Mouse (Mus musculus): ENCODE results near the gene Elavl3. TPM values are rescaled to one million over a fixed set of nuclear protein-coding genes. Genes with fewer than 3 reads are reported as not detected.

Elavl3 gene
- polyA plus RNA-seq, 1 experiment from 2014 or later = 69.1 TPM

GRCm38 (mm10) chr9:22066433-22066832, 14.6 kb upstream of the Elavl3 start:
- Histone ChIP-seq H3K9me3 (ENCODE audit: control insufficient read depth, low read length) (no peaks in the 10 kb centered on the region), H3K36me3 (ENCODE audit: control insufficient read depth, insufficient read depth, low read length) (peaks cover 18% of the 10 kb centered on the region), H3K4me1 (ENCODE audit: control insufficient read depth, insufficient read depth, low read length) (0 out of 2 replicates have a peak, but pooled peaks cover 2% of the 10 kb centered on the region), H3K27ac (ENCODE audit: low read depth, low read length) (no peak overlapping the region), H3K27me3 (ENCODE audit: control insufficient read depth, insufficient read depth, low read length) (no peaks in the 10 kb centered on the region), H3K9ac (ENCODE audit: low read length) (no peak overlapping the region), H3K4me2 (ENCODE audit: low read depth) (no peak overlapping the region), H3K4me3 (ENCODE audit: low read depth, low read length) (no peak overlapping the region)
- ATAC-seq (ENCODE audit: insufficient read depth, low FRiP score, low TSS enrichment) (no peak), DNase-seq (ENCODE audit: low spot score) (peak; percentile 42)
- WGBS = 81% methylated on average over 3 of the region's 3 CpGs

GRCm38 (mm10) chr9:22065642-22066041, 13.8 kb upstream of the Elavl3 start:
- H3K4me1 ChIP-seq (ENCODE audit: control insufficient read depth, insufficient read depth, low read length) = 0 out of 2 replicates have a peak, but pooled peaks cover 2% of the 10 kb centered on the region
- H3K27ac ChIP-seq (ENCODE audit: low read depth, low read length) = no peak overlapping the region
- 96% methylated on average over 11 of the region's 11 CpGs for WGBS
- no peak overlapping the region for H3K4me3 ChIP-seq (ENCODE audit: low read depth, low read length)
- H3K9me3 ChIP-seq (ENCODE audit: control insufficient read depth, low read length) = no peaks in the 10 kb centered on the region
- no peak overlapping the region for H3K4me2 ChIP-seq (ENCODE audit: low read depth)
- H3K36me3 ChIP-seq (ENCODE audit: control insufficient read depth, insufficient read depth, low read length) = peaks cover 20% of the 10 kb centered on the region
- ATAC-seq (ENCODE audit: insufficient read depth, low FRiP score, low TSS enrichment) (no peak), DNase-seq (ENCODE audit: low spot score) (no peak)
- no peaks in the 10 kb centered on the region for H3K27me3 ChIP-seq (ENCODE audit: control insufficient read depth, insufficient read depth, low read length)
- no peak overlapping the region for H3K9ac ChIP-seq (ENCODE audit: low read length)

GRCm38 (mm10) chr9:22064341-22064740, 12.5 kb upstream of the Elavl3 start:
- Histone ChIP-seq H3K4me3 (ENCODE audit: low read depth, low read length) (no peak overlapping the region), H3K4me1 (ENCODE audit: control insufficient read depth, insufficient read depth, low read length) (no peaks in the 10 kb centered on the region), H3K36me3 (ENCODE audit: control insufficient read depth, insufficient read depth, low read length) (peaks cover 20% of the 10 kb centered on the region), H3K4me2 (ENCODE audit: low read depth) (no peak overlapping the region), H3K27me3 (ENCODE audit: control insufficient read depth, insufficient read depth, low read length) (no peaks in the 10 kb centered on the region), H3K9ac (ENCODE audit: low read length) (no peak overlapping the region), H3K27ac (ENCODE audit: low read depth, low read length) (no peak overlapping the region), H3K9me3 (ENCODE audit: control insufficient read depth, low read length) (no peaks in the 10 kb centered on the region)
- DNase-seq (ENCODE audit: low spot score) (no peak), ATAC-seq (ENCODE audit: insufficient read depth, low FRiP score, low TSS enrichment) (no peak)
- WGBS = 92% methylated on average over 3 of the region's 3 CpGs

- H3K9me3 ChIP-seq (ENCODE audit: control insufficient read depth, low read length) = no peaks in the 10 kb centered on the region
- H3K9ac ChIP-seq (ENCODE audit: low read length) = no peak overlapping the region
- no peak overlapping the region for H3K4me3 ChIP-seq (ENCODE audit: low read depth, low read length)
- DNase-seq (ENCODE audit: low spot score) = no peak
- H3K27me3 ChIP-seq (ENCODE audit: control insufficient read depth, insufficient read depth, low read length) = no peaks in the 10 kb centered on the region
- H3K4me2 ChIP-seq (ENCODE audit: low read depth) = no peak overlapping the region
- peaks cover 27% of the 10 kb centered on the region for H3K36me3 ChIP-seq (ENCODE audit: control insufficient read depth, insufficient read depth, low read length)
- H3K4me1 ChIP-seq (ENCODE audit: control insufficient read depth, insufficient read depth, low read length) = no peaks in the 10 kb centered on the region
- no peak for ATAC-seq (ENCODE audit: insufficient read depth, low FRiP score, low TSS enrichment)
- 69% methylated on average over 2 of the region's 2 CpGs for WGBS
- H3K27ac ChIP-seq (ENCODE audit: low read depth, low read length) = no peak overlapping the region
These were observed 9.5 kb upstream of the Elavl3 start for GRCm38 (mm10) chr9:22061339-22061738.

- WGBS = 95% methylated on average over 9 of the region's 9 CpGs
- Histone ChIP-seq H3K27me3 (ENCODE audit: control insufficient read depth, insufficient read depth, low read length) (peaks cover 2% of the 10 kb centered on the region; the same call in 1 of the 2 replicates), H3K9me3 (ENCODE audit: control insufficient read depth, low read length) (no peaks in the 10 kb centered on the region), H3K4me1 (ENCODE audit: control insufficient read depth, insufficient read depth, low read length) (0 out of 2 replicates have a peak, but pooled peaks cover 3% of the 10 kb centered on the region), H3K4me3 (ENCODE audit: low read depth, low read length) (no peak overlapping the region), H3K9ac (ENCODE audit: low read length) (no peak overlapping the region), H3K27ac (ENCODE audit: low read depth, low read length) (no peak overlapping the region), H3K36me3 (ENCODE audit: control insufficient read depth, insufficient read depth, low read length) (peaks cover 16% of the 10 kb centered on the region), H3K4me2 (ENCODE audit: low read depth) (no peak overlapping the region)
- ATAC-seq (ENCODE audit: insufficient read depth, low FRiP score, low TSS enrichment) = no peak
- no peak for DNase-seq (ENCODE audit: low spot score)
These were observed 6.2 kb upstream of the Elavl3 start for GRCm38 (mm10) chr9:22058011-22058424.

DNA sequence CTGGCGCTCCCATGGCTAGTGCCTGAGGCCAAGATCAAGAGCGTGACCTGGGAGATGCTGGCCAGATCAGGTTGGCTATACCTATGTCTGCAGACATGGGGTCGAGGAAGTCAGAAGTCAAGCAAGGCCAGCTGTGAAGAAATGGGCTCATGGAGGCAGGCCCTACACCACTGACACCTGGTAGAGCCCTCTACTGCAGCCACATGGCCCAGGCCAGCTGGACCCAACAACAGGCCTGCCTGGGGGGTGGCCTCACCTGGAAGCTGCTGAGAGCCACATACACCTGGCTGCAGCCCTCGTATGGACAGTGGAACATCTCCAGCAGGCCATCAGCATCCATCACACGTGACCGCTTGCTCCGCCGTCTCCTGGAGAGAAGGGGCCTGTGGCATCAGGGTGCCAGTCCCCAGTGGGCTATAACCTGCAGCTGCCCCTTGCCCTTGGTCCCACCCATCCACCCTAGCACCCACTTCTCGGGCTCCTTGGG, 5.3 kb upstream of the Elavl3 start:
- Histone ChIP-seq H3K4me3 (ENCODE audit: low read depth, low read length) (no peak overlapping the region), H3K27me3 (ENCODE audit: control insufficient read depth, insufficient read depth, low read length) (peaks cover 6% of the 10 kb centered on the region; the same call in 1 of the 2 replicates), H3K9ac (ENCODE audit: low read length) (no peak overlapping the region), H3K4me1 (ENCODE audit: control insufficient read depth, insufficient read depth, low read length) (0 out of 2 replicates have a peak, but pooled peaks cover 3% of the 10 kb centered on the region), H3K36me3 (ENCODE audit: control insufficient read depth, insufficient read depth, low read length) (peaks cover 14% of the 10 kb centered on the region), H3K27ac (ENCODE audit: low read depth, low read length) (no peak overlapping the region), H3K4me2 (ENCODE audit: low read depth) (no peak overlapping the region), H3K9me3 (ENCODE audit: control insufficient read depth, low read length) (no peaks in the 10 kb centered on the region)
- DNase-seq (ENCODE audit: low spot score) = no peak
- ATAC-seq (ENCODE audit: insufficient read depth, low FRiP score, low TSS enrichment) = no peak
- 92% methylated on average over 9 of the region's 9 CpGs for WGBS

DNA sequence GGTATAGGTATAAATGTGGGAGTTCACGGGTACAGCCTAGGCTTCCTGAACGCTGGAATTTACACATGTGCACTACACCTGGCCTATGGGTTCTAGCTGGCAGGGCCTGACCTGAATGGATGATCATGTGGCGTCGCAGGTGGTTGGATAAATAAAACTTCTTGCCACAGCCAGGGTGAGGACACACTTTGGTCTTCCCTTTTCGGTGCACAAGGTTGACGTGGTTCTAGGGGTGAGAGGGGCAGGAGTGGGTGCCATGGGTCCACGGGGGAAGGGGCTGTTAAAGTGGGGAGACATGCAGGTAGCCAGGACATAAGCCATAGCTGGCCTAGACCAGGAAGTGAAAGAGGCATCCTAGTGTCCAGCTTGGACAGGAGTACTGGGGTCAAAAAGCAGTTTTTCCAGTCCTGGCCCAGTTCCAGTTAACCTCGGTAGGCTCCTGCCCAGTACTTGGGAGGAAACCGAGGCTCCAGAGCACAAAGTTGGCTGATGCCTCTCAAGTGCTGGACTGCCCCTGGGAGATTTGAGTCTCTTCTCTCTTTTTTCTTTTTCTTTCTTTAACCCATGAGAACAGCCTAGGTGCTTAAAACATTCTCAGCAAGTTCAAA, 4.6 kb upstream of the Elavl3 start:
- ATAC-seq (ENCODE audit: insufficient read depth, low FRiP score, low TSS enrichment) (no peak), DNase-seq (ENCODE audit: low spot score) (no peak)
- Histone ChIP-seq H3K9me3 (ENCODE audit: control insufficient read depth, low read length) (no peaks in the 10 kb centered on the region), H3K27ac (ENCODE audit: low read depth, low read length) (no peak overlapping the region), H3K27me3 (ENCODE audit: control insufficient read depth, insufficient read depth, low read length) (peaks cover 12% of the 10 kb centered on the region), H3K36me3 (ENCODE audit: control insufficient read depth, insufficient read depth, low read length) (peaks cover 14% of the 10 kb centered on the region), H3K4me1 (ENCODE audit: control insufficient read depth, insufficient read depth, low read length) (0 out of 2 replicates have a peak, but pooled peaks cover 3% of the 10 kb centered on the region), H3K4me2 (ENCODE audit: low read depth) (no peak overlapping the region), H3K4me3 (ENCODE audit: low read depth, low read length) (no peak overlapping the region), H3K9ac (ENCODE audit: low read length) (no peak overlapping the region)
- WGBS = 79% methylated on average over 9 of the region's 9 CpGs

- ATAC-seq (ENCODE audit: insufficient read depth, low FRiP score, low TSS enrichment) (no peak), DNase-seq (ENCODE audit: low spot score) (no peak)
- H3K4me3 ChIP-seq (ENCODE audit: low read depth, low read length) = no peak overlapping the region
- 36% methylated on average over 29 of the region's 29 CpGs for WGBS
- no peak overlapping the region for H3K4me2 ChIP-seq (ENCODE audit: low read depth)
- 0 out of 2 replicates have a peak, but pooled peaks cover 3% of the 10 kb centered on the region for H3K4me1 ChIP-seq (ENCODE audit: control insufficient read depth, insufficient read depth, low read length)
- H3K9ac ChIP-seq (ENCODE audit: low read length) = no peak overlapping the region
- H3K36me3 ChIP-seq (ENCODE audit: control insufficient read depth, insufficient read depth, low read length) = peaks cover 12% of the 10 kb centered on the region; the same call in 1 of the 2 replicates
- H3K9me3 ChIP-seq (ENCODE audit: control insufficient read depth, low read length) = no peaks in the 10 kb centered on the region
- H3K27ac ChIP-seq (ENCODE audit: low read depth, low read length) = no peak overlapping the region
- peaks cover 15% of the 10 kb centered on the region for H3K27me3 ChIP-seq (ENCODE audit: control insufficient read depth, insufficient read depth, low read length)
These were observed 3.9 kb upstream of the Elavl3 start for GRCm38 (mm10) chr9:22055713-22056112.
